Mouse (Mus musculus) right cerebral cortex, postnatal 10 days (tissue): ENCODE results near the gene Trim10.
A peak's percentile ranks its signal among the peaks of the same experiment; 100 is the strongest.

Experiments
- DNase-seq, 2 experiments: peaks; one replicate each; pipeline ENCODE4 v3.0.0; 2021; ENCODE audit warnings: low spot score in 2 of 2

Gene Trim10

DNA sequence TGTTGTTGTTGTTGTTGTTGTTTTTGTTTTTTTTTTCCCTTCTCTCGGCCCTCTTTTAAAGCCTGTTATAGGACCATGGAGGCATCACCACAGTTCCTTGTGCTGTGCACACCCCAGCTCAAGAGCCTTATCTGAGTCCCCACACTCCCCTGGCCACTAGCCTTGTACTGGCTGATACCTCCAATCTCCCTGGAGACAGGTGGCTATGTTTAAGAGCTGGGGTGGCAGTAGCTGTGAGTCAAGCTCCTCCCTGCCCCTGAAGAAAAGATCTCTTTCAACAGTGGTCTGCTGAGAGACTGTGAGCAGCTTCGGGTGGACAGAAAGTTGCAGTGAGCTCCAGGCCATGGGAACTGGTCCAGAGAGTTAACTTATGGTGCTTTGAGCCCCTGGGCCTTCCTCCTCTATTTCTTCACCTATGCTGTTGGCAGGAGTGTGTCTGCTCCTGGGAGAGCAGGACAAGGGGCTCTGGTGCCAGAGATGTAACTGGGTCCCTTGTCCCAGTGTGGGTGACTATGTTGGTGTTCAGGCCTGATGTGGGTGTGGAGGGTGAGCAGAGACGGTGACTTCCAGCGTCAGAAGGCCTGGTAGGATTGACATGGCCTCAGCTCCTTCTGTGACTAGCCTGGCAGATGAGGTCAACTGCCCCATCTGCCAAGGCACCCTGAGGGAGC is at the start of gene Trim10:
TSS of gene Trim10 (plus strand) at position 291 of the 671 bp plus-strand sequence.
- no peak for DNase-seq

GRCm38 (mm10) chr17:36824005-36824404 is 45.4 kb upstream of the Trim10 start:
- peak in 1 of 2 experiments; percentile 64 for DNase-seq

- no peak for DNase-seq
Measured at GRCm38 (mm10) chr17:36825525-36825924, 43.8 kb upstream of the Trim10 start.

GRCm38 (mm10) chr17:36826002-36826401 is 43.4 kb upstream of the Trim10 start:
- DNase-seq: peak; percentile 93 to 94

- DNase-seq: no peak
Measured at GRCm38 (mm10) chr17:36828488-36828887, 40.9 kb upstream of the Trim10 start.

DNA sequence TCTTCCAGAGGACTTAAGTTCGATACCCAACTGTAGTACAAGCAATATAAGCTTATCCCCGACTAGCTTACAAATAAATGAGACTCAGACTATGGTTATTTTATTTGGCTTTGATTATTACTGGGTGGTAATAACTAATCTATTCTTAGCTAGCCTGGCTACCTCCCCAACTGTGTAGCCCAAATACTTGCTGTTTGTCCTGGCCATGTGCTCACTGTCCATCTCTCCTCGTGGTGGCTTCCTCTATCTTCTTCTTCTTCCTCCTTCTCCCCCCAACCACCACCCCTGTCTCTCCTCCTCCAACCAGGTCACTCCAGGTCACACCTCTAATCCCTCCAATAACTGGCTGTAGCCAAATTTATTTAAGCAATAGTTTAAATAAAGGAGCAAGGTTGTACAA is 38.9 kb upstream of the Trim10 start:
- no peak for DNase-seq

GRCm38 (mm10) chr17:36832694-36833093 is 36.7 kb upstream of the Trim10 start:
- DNase-seq: no peak

DNA sequence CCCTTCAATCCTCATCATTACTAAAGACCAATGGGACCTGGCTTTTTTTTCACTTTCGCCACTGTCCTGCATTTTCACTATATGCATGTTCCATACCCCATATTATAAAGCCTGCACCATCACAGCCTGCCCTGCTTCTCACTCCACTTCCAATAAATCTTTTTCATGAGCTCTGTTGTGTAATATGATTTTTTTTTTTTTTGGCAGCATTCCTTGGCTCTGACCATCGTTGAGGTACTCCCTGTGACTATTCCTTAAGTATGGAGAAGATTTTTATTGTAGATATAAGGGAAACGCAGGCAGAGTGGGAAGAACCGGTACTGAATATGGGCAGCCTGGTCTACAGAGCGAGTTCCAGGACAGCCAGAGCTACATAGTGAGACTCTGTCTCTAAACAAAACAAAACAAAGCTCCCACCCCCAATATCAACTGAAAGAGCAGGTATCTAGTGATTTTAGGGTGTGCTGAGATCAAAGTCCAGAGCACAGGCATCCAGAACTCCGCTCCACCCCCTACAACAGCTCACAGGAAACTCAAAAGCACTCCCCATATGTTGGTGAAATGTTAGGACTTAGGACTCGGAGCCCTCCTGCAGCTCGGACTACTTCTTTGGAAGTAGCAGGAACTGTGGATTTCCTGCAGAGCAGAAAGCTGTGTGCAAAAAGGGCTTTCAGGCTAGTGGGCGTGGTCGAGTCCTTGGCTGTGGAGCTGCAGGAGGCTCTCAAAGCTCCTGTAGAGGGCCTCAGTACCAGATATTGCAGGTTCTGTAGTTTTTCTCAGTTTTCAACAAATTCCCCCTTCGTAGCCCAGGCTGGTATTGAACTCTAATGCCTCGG is 33.6 kb upstream of the Trim10 start:
- DNase-seq: peak; percentile 65 to 70

- no peak for DNase-seq
Measured at GRCm38 (mm10) chr17:36836427-36836812, 33.0 kb upstream of the Trim10 start.

DNA sequence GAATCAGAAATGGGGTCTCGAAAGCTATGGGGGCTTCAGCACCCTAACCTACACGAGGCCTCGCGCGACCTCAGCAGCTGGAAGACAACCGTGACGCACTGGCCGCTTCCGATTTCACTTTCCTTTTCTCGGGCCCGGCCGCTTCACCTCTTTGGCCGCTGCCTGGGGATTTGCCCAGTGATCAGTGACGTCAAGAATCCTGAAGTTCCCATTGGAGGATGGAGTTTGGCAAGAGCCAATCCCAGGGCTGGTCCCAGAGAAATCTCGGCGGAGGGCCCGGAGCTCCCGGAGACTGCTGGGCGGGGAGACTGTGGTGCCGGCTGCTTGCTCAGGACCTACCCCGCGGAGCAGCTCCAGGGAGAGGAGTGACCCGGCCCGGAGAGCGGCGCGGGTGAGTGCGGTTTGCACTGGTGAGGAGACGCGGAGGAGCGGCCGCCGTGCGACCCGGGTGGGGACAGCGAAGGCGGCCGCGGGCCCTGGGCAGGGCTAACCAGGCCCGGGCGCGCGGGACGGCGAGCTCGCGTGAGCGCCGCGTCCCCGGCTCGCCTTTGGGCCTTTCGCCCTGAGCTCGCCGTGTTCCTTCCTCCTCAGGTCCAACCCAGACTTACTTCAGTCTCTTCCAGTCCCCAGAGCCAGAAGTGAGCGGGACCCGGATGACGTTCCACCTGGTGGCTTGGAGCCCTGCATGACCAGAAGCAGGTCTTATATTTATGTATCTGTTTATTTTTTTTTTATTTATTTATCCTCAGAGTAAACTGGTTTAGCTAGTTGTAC is 32.3 kb upstream of the Trim10 start, which contains the start of gene Trim26:
TSS of gene Trim26 (plus strand) at position 261 of the 774 bp plus-strand sequence.
- DNase-seq: peak; percentile 97 to 98

GRCm38 (mm10) chr17:36839001-36839400 is 30.4 kb upstream of the Trim10 start:
- DNase-seq: no peak

DNA sequence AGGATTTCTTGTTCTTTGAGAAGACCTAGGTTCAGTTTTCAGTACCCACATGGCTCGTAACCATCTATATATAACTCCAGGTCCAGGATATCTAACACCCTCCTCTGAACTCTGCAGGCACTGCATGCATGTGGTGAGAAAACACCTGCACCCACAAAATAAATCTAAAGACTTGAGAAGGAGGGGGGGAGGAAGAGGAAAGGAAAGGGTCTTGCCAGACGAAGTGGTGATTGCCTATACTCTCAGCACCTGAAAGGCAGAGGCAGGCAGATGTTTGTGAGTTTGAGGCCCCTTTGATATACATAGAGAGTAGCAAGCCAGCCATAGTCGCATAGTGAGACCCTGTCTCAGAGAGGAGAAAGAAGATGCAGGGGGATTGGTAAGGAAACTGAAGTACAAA is 29.4 kb upstream of the Trim10 start:
- no peak for DNase-seq

DNA sequence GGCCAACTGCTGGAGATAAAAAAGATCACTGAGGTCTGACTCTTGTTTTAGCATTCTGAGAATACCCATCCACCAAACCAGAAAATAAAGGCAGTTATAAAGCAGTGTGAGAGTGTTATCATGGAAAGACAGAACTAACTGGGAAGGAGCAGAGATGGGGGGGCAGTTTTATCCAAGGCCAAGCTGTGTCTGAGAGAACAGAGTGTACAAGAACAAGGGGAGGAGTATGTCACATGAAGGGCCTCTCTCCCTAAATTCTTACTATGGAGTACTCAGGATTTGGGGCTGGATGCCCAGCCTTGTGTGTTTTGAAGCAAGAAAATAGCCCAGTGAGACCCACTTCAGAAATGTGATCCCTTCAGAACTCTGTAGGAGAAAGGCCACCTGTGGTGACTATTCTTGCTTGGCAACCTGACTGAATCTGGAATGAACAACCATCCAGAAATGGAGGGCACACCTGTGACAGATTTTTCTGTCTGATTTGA is 28.4 kb upstream of the Trim10 start:
- no peak for DNase-seq

GRCm38 (mm10) chr17:36843696-36844095 is 25.7 kb upstream of the Trim10 start:
- DNase-seq: no peak

DNA sequence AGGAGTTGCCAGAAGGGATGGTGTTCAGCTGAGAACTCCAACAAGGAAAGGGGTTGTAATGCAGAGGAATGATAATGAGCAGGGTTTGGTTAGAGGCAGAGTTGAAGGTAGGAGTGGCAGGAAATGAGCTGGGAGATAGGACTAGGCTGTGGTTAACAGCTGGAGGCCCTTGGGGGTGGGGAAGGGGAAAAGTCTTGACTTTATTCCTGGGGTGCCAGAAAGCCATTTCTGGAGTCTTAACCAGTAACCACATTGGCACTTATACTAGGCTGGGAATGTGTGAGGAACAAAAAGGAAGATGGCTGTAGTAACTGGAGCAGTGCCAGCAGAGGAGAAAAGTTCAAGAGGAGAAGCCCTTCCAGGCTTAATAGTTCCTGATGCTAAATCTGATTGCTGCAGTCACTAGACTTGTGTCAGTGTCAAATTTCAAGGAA is 25.1 kb upstream of the Trim10 start:
- no peak for DNase-seq

- DNase-seq: no peak
Measured at GRCm38 (mm10) chr17:36844725-36845124, 24.6 kb upstream of the Trim10 start.

DNA sequence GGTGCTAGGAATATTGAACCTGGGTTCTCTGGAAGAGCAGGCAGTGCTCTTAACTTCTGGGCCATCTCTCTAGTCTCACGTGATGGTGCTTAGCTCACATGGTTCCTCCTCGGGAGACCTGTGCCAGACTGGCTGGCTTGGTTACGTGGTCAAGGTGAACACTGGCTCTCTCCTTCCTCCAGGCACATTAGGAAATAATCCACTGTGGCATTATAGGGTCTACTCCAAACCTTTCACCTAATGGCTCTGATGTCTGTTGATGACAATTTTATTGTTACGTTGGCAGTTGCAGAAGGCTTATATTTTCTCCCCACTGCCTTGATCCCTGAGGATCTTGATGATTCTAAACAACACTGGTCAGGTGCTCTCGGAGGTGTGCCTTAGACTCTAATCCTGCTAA is 20.5 kb upstream of the Trim10 start:
- DNase-seq: no peak

DNA sequence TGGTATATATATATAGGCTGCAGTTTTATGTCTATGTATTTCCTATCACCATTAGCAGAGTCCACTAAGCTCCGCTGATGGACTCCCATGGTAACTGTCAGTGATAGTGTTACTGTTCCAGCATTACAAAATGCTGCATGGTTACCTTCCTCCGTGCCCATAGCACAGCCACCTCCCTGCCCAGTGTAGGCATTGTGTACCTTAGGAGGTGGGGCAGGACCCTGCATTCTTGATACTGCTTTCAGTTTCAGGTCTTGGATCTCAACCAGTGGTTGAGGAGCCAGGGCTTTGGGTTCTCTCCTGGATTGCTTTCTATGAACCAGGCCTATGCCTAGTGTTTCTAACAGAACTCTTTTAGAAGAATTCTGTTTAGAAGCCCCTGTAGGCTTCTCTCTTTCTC is 19.4 kb upstream of the Trim10 start:
- no peak for DNase-seq

- DNase-seq: no peak
Measured at GRCm38 (mm10) chr17:36851200-36851599, 18.2 kb upstream of the Trim10 start.

GRCm38 (mm10) chr17:36851627-36852026 is 17.7 kb upstream of the Trim10 start:
- DNase-seq: no peak

DNA sequence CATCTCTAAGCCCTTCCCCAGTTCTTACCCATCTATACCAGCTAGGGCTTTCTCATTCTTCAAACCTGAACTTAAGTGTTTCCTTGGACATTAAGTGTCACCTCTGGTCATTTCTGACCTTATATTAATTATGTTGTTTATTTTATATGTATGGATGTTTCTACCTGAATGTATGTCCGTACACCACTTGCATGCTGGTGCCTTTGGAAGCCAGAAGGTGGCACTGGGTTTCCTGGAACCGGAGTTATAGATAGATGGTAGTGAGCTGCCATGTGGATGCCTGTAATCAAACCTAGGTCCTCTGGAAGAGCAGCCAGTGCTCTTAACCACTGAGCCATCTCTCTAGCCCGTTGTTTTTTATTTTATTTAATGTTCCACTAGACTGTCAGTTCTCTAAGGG is 13.9 kb upstream of the Trim10 start:
- DNase-seq: no peak

- no peak for DNase-seq
Measured at GRCm38 (mm10) chr17:36856236-36856635, 13.1 kb upstream of the Trim10 start.
